Comparison of ENCODE assay signal across 8 mouse cellular contexts in the genomic region with DNA sequence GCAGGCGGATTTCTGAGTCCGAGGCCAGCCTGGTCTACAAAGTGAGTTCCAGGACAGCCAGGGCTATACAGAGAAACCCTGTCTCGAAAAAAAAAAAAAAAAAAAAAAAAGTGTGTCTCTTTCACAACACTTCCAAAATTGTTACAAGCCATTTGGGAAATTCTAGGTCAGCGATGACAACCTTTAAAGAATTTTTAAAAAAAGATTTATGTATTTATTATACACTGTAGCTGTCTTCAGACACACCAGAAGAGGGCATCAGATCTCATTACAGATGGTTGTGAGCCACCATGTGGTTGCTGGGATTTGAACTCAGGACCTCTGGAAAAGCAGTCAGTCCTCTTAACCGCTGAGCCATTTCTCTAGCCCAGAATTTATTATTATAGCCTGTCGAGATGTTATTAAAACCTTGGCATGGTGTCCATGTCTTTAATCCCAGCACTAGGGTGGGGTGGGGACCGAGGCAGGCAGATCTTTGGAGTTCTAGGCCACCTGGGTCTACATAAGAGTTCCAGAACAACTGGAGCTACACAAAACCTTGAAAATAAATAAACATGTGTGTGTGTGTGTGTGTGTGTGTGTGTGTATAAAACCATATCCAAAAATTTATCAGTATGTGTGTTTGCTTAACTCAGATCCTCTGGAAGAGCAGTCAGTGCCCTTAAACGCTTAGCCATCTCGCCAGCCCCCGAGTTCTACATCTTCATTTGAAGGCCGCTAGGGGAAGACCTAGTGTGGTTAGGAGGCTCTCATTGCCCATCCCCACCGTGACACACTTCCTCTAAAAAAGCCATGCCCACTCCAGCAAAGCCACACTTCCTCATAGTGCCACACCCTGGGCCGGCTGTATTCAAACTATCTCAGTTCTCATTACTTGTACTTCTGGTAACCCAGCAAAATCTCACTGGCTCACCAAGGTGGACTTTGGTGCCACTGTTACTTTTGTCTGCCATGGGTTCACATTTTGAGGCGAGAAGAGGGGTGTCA. TPM values are rescaled to one million over a fixed set of nuclear protein-coding genes. Genes with fewer than 3 reads are reported as not detected.
DNase-seq lines count a peak whose midpoint lies in the region.

No protein-coding gene starts in this region.

- DNase-seq in layer of hippocampus, adult 9-11 months: peak; percentile 77
- DNase-seq in layer of hippocampus, adult 9-10 months (ENCODE audit: low spot score): no peak
- peak; percentile 76 to 92 for DNase-seq in heart, adult 18-20 months
- DNase-seq in liver: peak; percentile 47
- DNase-seq in naive thymus-derived CD4-positive, alpha-beta T cell, adult 2 months (ENCODE audit: low read depth): peak; percentile 83
- DNase-seq in left cerebral cortex, postnatal 14 days (ENCODE audit: low spot score in 2 of 2): no peak
- no peak for DNase-seq in frontal cortex, postnatal 25 days (ENCODE audit: low spot score in 2 of 2)
- no peak for DNase-seq in cerebellum, postnatal 14 days

- intact Hi-C loops in left cerebral cortex, postnatal 14 days (cut with DNase I): loop anchor here (2.0 to 5.0 kb wide), 2 partner anchors 16 to 44 kb away; no protein-coding TSS in a partner anchor

RNA-seq across cellular contexts. Expression of a gene that starts 3.7 kb away (rescaled TPM):
- total RNA-seq in heart, adult 18-20 months (2021): 100 to 1,000 TPM; 164 to 263 TPM
- total RNA-seq in left cerebral cortex, postnatal 14 days (2021): 10 to 100 TPM; 18.1 to 18.5 TPM

RNA-seq across cellular contexts. Expression of a gene that starts 17.2 kb away (rescaled TPM):
- 10 to 100 TPM; 77.3 to 83.1 TPM for total RNA-seq in heart, adult 18-20 months (2021)
- 100 to 1,000 TPM; 221 to 230 TPM for total RNA-seq in left cerebral cortex, postnatal 14 days (2021)

RNA-seq across cellular contexts. Expression of a gene that starts 23.2 kb away (rescaled TPM):
- total RNA-seq in heart, adult 18-20 months (2021): 1 to 10 TPM; 8.2 to 8.3 TPM
- 10 to 100 TPM; 12.2 to 14.3 TPM for total RNA-seq in left cerebral cortex, postnatal 14 days (2021)

RNA-seq across cellular contexts. Expression of a gene that starts 25.3 kb away (rescaled TPM):
- 1 to 10 TPM; 2.1 to 2.3 TPM for total RNA-seq in heart, adult 18-20 months (2021)
- total RNA-seq in left cerebral cortex, postnatal 14 days (2021): 100 to 1,000 TPM; 454 to 455 TPM

RNA-seq across cellular contexts. Expression of a gene that starts 38.2 kb away (rescaled TPM):
- not detected for total RNA-seq in heart, adult 18-20 months (2021)
- not detected for total RNA-seq in left cerebral cortex, postnatal 14 days (2021)

Comparison
In these comparisons a context has a peak if more than half of its experiments do, and no peak if none do; other contexts are left out.
1. DNase-seq: peak in layer of hippocampus, adult 9-11 months (single experiment), heart, adult 18-20 months (2 of 2), liver (single experiment) and naive thymus-derived CD4-positive, alpha-beta T cell, adult 2 months (single experiment); none in layer of hippocampus, adult 9-10 months (single experiment), left cerebral cortex, postnatal 14 days (0 of 2), frontal cortex, postnatal 25 days (0 of 2) and cerebellum, postnatal 14 days (0 of 2).
2. RNA of a gene that starts 3.7 kb away (total RNA-seq): 164 to 263 TPM in heart, adult 18-20 months; 18.1 to 18.5 TPM in left cerebral cortex, postnatal 14 days; every median in the first group is over 4 times any median in the second.